Comparison of ENCODE assay signal across 9 mouse cellular contexts in genomic region chr7:17007300-17007699, GRCm38 (mm10). TPM values are rescaled to one million over a fixed set of nuclear protein-coding genes. Genes with fewer than 3 reads are reported as not detected.
A peak's percentile ranks its signal among the peaks of the same experiment; 100 is the strongest.
DNase-seq lines count a peak whose midpoint lies in the region; ATAC-seq and TF ChIP-seq lines count a peak whose summit lies in the region.
"Had no signal": no experiment of that assay in that cellular context is flagged by ENCODE, and none has a peak within 500 bp of the region (broad histone marks: within the 10 kb centered on the region; RNA-seq: fewer than 3 reads in every experiment).

No protein-coding gene starts in this region.

- H3K9ac ChIP-seq in intestine, postnatal 0 days (ENCODE audit: low read depth, low read length), result no peak overlapping the region
- H3K9ac ChIP-seq: limb, embryonic 13.5 days had no signal

- no peak for TF ChIP-seq POLR2A in small intestine, adult 2 months (IDR thresholded peaks at IDR 0.05; ENCODE audit: low read depth, low read length)

- no peak overlapping the region for H3K4me3 ChIP-seq in layer of hippocampus, adult 2 months
- no peak overlapping the region for H3K4me3 ChIP-seq in intestine, postnatal 0 days (ENCODE audit: low read depth, low read length)
- H3K4me3 ChIP-seq in small intestine, adult 2 months (ENCODE audit: low read depth, low read length), result no peak overlapping the region
- H3K4me3 ChIP-seq: limb, embryonic 13.5 days had no signal

- peaks cover 15% of the 10 kb centered on the region; the same call in 1 of the 2 replicates for H3K4me1 ChIP-seq in intestine, postnatal 0 days (replicated peaks; ENCODE audit: control insufficient read depth, insufficient read depth, low read length)
- H3K4me1 ChIP-seq in small intestine, adult 2 months (ENCODE audit: control insufficient read depth, insufficient read depth, insufficient read length, low read length), result peaks cover 28% of the 10 kb centered on the region
- H3K4me1 ChIP-seq: limb, embryonic 13.5 days had no signal

- H3K4me2 ChIP-seq in intestine, postnatal 0 days (replicated peaks; ENCODE audit: low read depth), result no peak overlapping the region
- H3K4me2 ChIP-seq: limb, embryonic 13.5 days had no signal

- ATAC-seq in intestine, postnatal 0 days, result peak; percentile 66
- ATAC-seq in monocyte, adult 5-6 weeks (replicated peaks; ENCODE audit: insufficient number of reproducible peaks, low FRiP score, low TSS enrichment, poor library complexity, severe bottlenecking), result no peak

- peaks cover 75% of the 10 kb centered on the region for H3K36me3 ChIP-seq in intestine, postnatal 0 days (ENCODE audit: control insufficient read depth, insufficient read depth)
- H3K36me3 ChIP-seq in small intestine, adult 2 months (ENCODE audit: control insufficient read depth, insufficient read depth, low read length), result peaks cover 76% of the 10 kb centered on the region

- no peaks in the 10 kb centered on the region for H3K27me3 ChIP-seq in intestine, postnatal 0 days (replicated peaks; ENCODE audit: control insufficient read depth, insufficient read depth, low read length)
- H3K27me3 ChIP-seq in small intestine, adult 2 months (ENCODE audit: control insufficient read depth, insufficient read depth, low read length), result no peaks in the 10 kb centered on the region
- H3K27me3 ChIP-seq: limb, embryonic 13.5 days had no signal

- H3K27ac ChIP-seq in layer of hippocampus, adult 2 months, result no peak overlapping the region
- H3K27ac ChIP-seq in intestine, postnatal 0 days (ENCODE audit: low read depth, low read length), result peak overlapping the region; percentile 76; the same call in 1 of the 2 replicates
- peak overlapping the region; percentile 62 for H3K27ac ChIP-seq in small intestine, adult 2 months (ENCODE audit: insufficient read depth, low read depth, low read length)
- H3K27ac ChIP-seq: limb, embryonic 13.5 days had no signal

- 70% methylated on average over 4 of the region's 4 CpGs for WGBS in intestine, postnatal 0 days
- 46% methylated on average over 4 of the region's 4 CpGs for WGBS in small intestine, adult 2 months

- no peak for DNase-seq in layer of hippocampus, adult 2 months (ENCODE audit: low spot score in 2 of 2)
- DNase-seq in layer of hippocampus, postnatal 14 days (ENCODE audit: low spot score in 2 of 2), result no peak
- DNase-seq in Muller cell, postnatal 12 days (ENCODE audit: inconsistent ontology term), result peak; percentile 33
- no peak for DNase-seq in right cerebral cortex, adult 2 months (ENCODE audit: low spot score in 2 of 2)
- DNase-seq in layer of hippocampus, adult 9-10 months (ENCODE audit: low spot score), result no peak

- TF ChIP-seq CTCF in layer of hippocampus, adult 2 months (conservative IDR thresholded peaks at IDR 0.05), result peak; percentile 73
- TF ChIP-seq CTCF in intestine, postnatal 0 days (IDR thresholded peaks at IDR 0.05; ENCODE audit: low read depth), result peak; percentile 93
- TF ChIP-seq CTCF in small intestine, adult 2 months (IDR thresholded peaks at IDR 0.05; ENCODE audit: extremely low read depth, insufficient read length, insufficient replicate concordance, low read depth, low read length), result peak; percentile 80; the same call in 1 of the 2 replicates

- H3K9me3 ChIP-seq in intestine, postnatal 0 days (ENCODE audit: control insufficient read depth), result no peaks in the 10 kb centered on the region
- H3K9me3 ChIP-seq: limb, embryonic 13.5 days had no signal

RNA-seq across cellular contexts. Expression of gene Ccdc8, which starts 14.8 kb away (rescaled TPM):
- 1 to 10 TPM; 1.8 to 2.2 TPM for total RNA-seq in layer of hippocampus, adult 2 months (2021)
- 1 to 10 TPM; 3.0 to 3.1 TPM for total RNA-seq in layer of hippocampus, postnatal 14 days (2021)
- 3.6 and 4.0 TPM in 2 replicates for polyA plus RNA-seq in intestine, postnatal 0 days (2015; fragmentation: Nextera tagmentation; extraction: Ambion mirVana)
- polyA plus RNA-seq in small intestine, adult 2 months (2012; rRNA removed), result 0.74 and 0.85 TPM in 2 replicates
- 0.10 to 0.38 TPM in 2 of 3 replicates, not detected in the other for total RNA-seq in monocyte, adult 5-6 weeks (2017)

RNA-seq across cellular contexts. Expression of gene Ppp5c, which starts 20.4 kb away (rescaled TPM):
- total RNA-seq in layer of hippocampus, adult 2 months (2021), result 100 to 1,000 TPM; 148 to 155 TPM
- total RNA-seq in layer of hippocampus, postnatal 14 days (2021), result 100 to 1,000 TPM; 149 to 163 TPM
- polyA plus RNA-seq in intestine, postnatal 0 days (2015; fragmentation: Nextera tagmentation; extraction: Ambion mirVana), result 44.4 and 45.0 TPM in 2 replicates
- polyA plus RNA-seq in small intestine, adult 2 months (2012; rRNA removed), result 121 and 278 TPM in 2 replicates
- 25.8 to 48.8 TPM (median 35.1 TPM) in 3 replicates for total RNA-seq in monocyte, adult 5-6 weeks (2017)

RNA-seq across cellular contexts. Expression of gene Gm42372, which starts 24.4 kb away (rescaled TPM):
- 10 to 100 TPM; 52.3 to 55.5 TPM for total RNA-seq in layer of hippocampus, adult 2 months (2021)
- 10 to 100 TPM; 46.2 to 49.3 TPM for total RNA-seq in layer of hippocampus, postnatal 14 days (2021)
- polyA plus RNA-seq in intestine, postnatal 0 days (2015; fragmentation: Nextera tagmentation; extraction: Ambion mirVana), result 0.09 and 0.10 TPM in 2 replicates
- polyA plus RNA-seq in small intestine, adult 2 months (2012; rRNA removed), result 0.05 and 0.14 TPM in 2 replicates
- total RNA-seq in monocyte, adult 5-6 weeks (2017), result 0.49 to 0.75 TPM (median 0.67 TPM) in 3 replicates

RNA-seq across cellular contexts. Expression of gene Pnmal1, which starts 47.8 kb away (rescaled TPM):
- 100 to 1,000 TPM; 103 to 121 TPM for total RNA-seq in layer of hippocampus, adult 2 months (2021)
- 10 to 100 TPM; 72.5 to 74.5 TPM for total RNA-seq in layer of hippocampus, postnatal 14 days (2021)
- 2.0 and 2.2 TPM in 2 replicates for polyA plus RNA-seq in intestine, postnatal 0 days (2015; fragmentation: Nextera tagmentation; extraction: Ambion mirVana)
- polyA plus RNA-seq in small intestine, adult 2 months (2012; rRNA removed), result 0.04 and 0.09 TPM in 2 replicates
- not detected in 3 replicates for total RNA-seq in monocyte, adult 5-6 weeks (2017)

RNA-seq across cellular contexts. Expression of gene Hif3a, which starts 54.9 kb away (rescaled TPM):
- total RNA-seq in layer of hippocampus, adult 2 months (2021), result 10 to 100 TPM; 16.0 to 16.6 TPM
- 10 to 100 TPM; 13.7 to 18.7 TPM for total RNA-seq in layer of hippocampus, postnatal 14 days (2021)
- 15.9 and 18.4 TPM in 2 replicates for polyA plus RNA-seq in intestine, postnatal 0 days (2015; fragmentation: Nextera tagmentation; extraction: Ambion mirVana)
- 0.52 and 0.68 TPM in 2 replicates for polyA plus RNA-seq in small intestine, adult 2 months (2012; rRNA removed)
- total RNA-seq in monocyte, adult 5-6 weeks (2017), result not detected in 3 replicates

Comparison
In these comparisons a context has a peak if more than half of its experiments do, and no peak if none do; other contexts are left out.
1. RNA of gene Gm42372, which starts 24.4 kb away (total RNA-seq): 52.3 to 55.5 TPM in layer of hippocampus, adult 2 months and 46.2 to 49.3 TPM in layer of hippocampus, postnatal 14 days; 0.49 to 0.75 TPM in monocyte, adult 5-6 weeks; every median in the first group is over 10 times any median in the second.
2. Peak in every context shown above with its lines, with median percentiles within 50 percentile points of each other: CTCF ChIP-seq.